Mouse (Mus musculus): ENCODE results near the gene Il12rb1. TPM values are rescaled to one million over a fixed set of nuclear protein-coding genes. Genes with fewer than 3 reads are reported as not detected.

The Il12rb1 gene
- 10 to 100 TPM; 13.7 to 24.7 TPM for polyA plus RNA-seq (2017; shearing (Covaris generic))

GRCm38 (mm10) chr8:70808239-70808638 is at the start of gene Il12rb1:
TSS of gene Il12rb1 (plus strand) at chr8:70808449.
- ATAC-seq = peak; percentile 70

DNA sequence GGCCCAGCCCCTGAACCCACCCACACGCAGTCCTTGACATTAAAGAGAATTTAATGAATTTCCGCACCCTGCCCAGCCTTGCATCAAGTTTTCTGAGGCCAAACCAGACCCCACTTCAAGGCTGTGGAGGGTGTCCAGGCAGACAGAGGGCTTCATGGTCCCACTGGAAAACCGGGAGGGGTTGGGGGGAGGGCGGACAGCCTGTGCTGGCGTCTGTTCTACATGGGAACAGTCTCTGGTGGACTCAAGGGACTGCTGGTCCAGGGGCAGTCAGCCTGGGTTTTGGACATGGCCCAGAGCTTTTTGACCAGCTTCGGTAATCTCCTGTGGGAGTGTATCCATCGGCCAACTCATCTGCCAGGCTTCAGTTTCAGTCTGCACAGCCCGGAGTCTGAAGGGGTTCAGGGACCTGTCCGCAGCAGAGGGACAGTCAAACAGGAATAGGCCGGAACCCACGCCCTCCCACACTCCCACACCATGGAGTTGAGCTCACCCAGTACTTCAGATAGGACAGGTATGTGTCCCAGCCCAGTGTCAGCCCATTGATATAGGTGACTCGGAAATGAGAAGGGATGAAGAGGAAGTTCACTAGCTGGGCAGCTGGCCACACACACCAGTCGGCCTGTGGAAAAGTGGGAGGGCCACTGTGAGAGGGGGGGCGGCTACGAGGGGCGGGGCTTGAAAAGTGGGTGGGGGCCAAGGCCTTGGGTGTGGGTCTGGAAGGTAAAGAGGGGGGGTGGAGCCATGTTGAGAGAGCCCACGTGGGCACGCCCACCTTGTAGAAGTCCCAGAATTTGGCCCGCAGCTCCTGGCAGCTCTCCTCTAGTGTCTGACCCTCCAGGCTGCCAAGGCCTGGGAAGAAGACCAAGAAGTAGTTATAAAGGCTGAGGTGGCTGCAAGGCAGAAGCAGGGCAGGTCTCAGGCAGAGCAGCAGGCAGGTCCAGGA is 49.4 kb upstream of the Il12rb1 start:
- ATAC-seq = no peak

GRCm38 (mm10) chr8:70760350-70760749 is 47.9 kb upstream of the Il12rb1 start:
- no peak for ATAC-seq

- peak; percentile 94 for ATAC-seq
Observed at GRCm38 (mm10) chr8:70760775-70761406, 47.4 kb upstream of the Il12rb1 start, which contains the start of gene Mpv17l2. TSS of gene Mpv17l2 (minus strand) at chr8:70760946.

DNA sequence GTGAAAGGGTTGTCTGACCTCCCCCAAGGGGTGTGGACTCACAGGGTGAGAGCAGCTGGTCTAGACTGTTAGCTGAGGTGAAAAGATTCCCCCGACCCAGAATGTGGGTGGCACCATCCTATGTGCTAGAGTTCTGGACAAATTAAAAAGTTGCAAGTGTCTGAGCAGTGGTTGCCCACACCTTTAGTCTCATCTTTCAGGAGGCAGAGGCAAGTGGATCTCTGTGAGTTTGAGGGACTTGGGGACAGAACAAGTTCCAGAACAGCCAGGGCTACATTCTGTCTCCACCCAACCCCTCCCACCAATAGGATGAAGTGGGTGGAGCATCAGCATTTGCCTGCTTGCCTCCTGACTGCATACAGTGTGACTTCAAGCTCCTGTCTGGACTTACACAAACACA is 46.1 kb upstream of the Il12rb1 start:
- no peak for ATAC-seq

- ATAC-seq = no peak
Observed at GRCm38 (mm10) chr8:70763354-70763753, 44.9 kb upstream of the Il12rb1 start.

DNA sequence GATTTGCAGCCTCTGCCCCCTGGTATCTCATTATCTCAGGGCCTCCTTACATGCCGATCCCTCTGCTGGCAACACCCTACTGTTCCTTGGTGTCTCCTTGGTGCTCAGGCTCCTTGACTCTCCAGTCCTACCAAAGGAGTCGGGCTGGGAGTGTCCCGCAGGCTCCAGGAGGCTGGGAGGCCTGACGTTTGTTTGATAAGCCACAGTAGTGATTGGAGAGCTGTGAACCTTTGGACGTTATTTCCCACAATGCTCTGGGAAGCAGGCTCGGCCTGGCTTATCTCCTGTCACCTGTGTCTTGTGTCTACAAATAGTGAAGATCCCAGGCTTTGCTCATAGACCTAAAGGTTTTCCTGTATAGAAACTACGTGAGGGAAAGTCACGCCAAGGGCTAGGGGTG is 44.2 kb upstream of the Il12rb1 start:
- ATAC-seq = no peak

DNA sequence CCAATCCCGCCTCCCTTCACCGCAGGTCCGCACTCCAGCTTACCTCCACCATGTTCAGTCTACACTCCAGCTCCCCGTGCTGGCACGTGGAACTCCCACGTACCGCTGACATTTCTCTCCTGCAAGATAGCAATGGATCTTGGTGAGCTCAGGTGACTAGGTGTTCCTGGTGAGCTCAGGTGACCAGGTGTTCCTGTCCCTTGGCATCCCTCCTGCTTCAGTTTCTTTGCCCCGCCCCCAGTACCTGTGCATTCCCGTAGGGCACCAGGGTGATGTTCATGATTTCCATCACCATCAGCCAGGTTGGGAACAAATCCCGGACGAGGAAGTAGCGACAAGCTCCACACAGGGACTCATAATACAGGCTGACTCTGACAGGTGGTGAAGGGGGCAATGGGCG is 43.6 kb upstream of the Il12rb1 start:
- no peak for ATAC-seq

DNA sequence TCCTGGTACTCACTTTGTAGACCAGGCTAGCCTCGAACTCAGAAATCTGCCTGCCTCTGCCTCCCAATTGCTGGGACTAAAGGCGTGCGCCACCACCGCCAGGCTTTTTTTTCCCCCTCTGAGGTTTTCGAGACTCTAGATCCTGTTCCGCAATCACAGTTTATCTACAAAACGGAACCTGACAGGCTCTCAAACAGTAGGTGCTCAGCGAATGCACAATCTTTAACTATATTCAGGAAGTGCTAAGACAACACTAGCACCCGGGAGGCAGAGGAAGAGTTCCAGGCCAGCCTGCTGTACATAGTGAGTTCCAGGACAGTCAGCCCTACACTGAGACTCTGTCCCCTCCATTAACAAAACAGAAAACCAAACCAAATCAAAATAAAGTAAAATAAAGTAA is 42.9 kb upstream of the Il12rb1 start:
- no peak for ATAC-seq

DNA sequence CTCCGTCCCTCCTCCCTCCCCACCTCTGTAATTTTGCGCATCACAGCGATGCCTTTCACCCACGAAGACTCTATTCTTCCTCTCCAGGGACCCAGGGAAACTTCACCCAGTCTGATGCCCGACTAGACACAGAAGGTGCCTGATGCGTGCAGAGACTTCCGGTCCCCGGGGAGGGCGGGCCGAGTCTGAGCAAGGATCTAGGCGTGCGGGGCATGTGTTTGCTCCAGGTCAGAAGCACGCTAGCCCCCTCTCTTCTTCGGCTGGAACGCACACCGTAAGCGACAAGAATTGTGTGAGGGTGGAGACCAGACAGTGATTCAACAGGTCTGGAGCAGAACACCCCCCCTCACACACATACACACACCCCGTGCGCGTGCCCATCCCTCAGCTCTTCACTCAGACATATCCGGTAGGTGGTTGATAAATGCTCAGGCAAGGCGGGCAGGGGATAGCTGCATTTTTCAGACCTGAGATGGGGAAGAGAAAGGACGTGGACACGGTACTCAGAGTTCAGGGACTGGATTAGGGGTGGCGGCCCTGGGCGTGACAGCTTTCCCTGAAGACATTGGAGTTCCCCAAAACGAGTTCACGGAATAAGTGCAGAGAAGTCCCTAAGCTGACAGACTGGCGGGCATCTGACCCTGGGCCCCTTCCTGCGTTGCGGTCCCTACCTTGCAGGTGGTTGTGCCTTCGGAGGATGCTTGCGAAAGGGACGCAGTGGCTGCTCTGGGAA is 42.2 kb upstream of the Il12rb1 start:
- ATAC-seq = peak; percentile 65

- no peak for ATAC-seq
Observed at GRCm38 (mm10) chr8:70766571-70767440, 41.4 kb upstream of the Il12rb1 start.

GRCm38 (mm10) chr8:70767503-70767902 is 40.7 kb upstream of the Il12rb1 start:
- no peak for ATAC-seq

GRCm38 (mm10) chr8:70768231-70768776 is 39.9 kb upstream of the Il12rb1 start:
- ATAC-seq = no peak

- ATAC-seq = no peak
Observed at GRCm38 (mm10) chr8:70768956-70769355, 39.3 kb upstream of the Il12rb1 start.

DNA sequence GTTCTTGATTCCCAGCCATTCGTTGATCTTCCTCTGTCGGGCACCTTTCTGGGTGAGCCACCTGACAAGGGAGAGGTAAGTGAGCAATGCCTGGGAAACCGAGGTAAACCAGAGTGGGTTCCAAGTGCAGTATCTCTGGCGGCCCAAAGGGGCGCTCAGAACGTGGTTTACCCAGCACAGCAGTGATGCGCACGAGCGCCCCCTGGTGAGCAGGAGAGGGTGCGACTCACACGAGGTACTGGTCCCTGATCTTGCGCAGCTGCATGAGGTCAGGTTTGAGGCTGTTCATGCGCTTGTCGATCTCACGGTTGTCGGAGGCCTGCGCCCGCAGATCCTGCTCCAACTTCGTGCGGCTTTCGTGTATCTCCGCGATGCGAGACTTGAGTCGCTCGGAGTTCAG is 38.9 kb upstream of the Il12rb1 start:
- ATAC-seq = peak; percentile 81

GRCm38 (mm10) chr8:70769858-70770257 is 38.4 kb upstream of the Il12rb1 start:
- no peak for ATAC-seq

GRCm38 (mm10) chr8:70770748-70771147 is 37.5 kb upstream of the Il12rb1 start:
- ATAC-seq = no peak

GRCm38 (mm10) chr8:70771217-70771616 is 37.0 kb upstream of the Il12rb1 start:
- no peak for ATAC-seq

- no peak for ATAC-seq
Observed at GRCm38 (mm10) chr8:70772075-70772474, 36.2 kb upstream of the Il12rb1 start.

DNA sequence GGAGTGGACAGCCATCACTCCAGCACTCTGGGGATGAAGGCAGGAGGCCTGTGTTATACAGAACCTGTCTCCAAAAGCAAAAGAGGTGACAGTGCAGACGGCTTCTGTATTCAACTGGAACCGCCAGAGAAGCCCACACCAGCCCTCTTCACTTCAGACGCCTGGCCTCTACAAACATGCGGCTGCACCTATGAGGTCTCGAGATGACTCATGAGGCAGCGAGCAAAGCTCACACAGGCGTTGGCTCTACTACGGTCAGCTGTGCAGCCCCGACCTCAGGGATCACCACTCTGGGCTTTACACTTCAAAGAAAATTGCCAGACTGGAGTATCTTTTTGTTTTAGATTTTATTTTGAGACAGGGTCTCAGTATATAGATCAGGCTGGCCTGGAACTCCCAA is 35.4 kb upstream of the Il12rb1 start:
- no peak for ATAC-seq

DNA sequence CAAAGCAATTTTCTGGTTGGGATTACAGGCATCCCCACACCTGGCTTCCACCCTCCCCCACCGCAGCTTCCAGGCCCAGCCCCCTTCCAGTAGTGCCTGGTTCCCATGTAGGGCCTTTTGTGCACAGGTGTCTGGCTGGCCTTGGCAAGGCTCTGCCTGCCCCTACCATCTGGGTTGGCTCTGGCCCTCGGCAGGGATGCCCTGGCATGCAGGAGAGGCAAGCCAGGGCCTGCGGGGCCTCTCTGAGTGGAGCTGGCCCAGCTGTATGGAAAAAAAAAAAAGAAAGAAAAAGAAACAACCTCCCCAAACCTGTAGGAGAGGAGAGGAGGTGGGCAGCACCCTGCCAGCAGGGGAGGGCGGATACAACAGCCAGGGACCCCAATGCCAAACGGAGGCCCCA is 34.8 kb upstream of the Il12rb1 start:
- no peak for ATAC-seq

GRCm38 (mm10) chr8:70773833-70774232 is 34.4 kb upstream of the Il12rb1 start:
- no peak for ATAC-seq

Measured in CD4-positive, CD25-positive, alpha-beta regulatory T cell, adult 4 months (primary cell).